Mouse (Mus musculus): Measurements from ENCODE around the gene Rftn1. TPM values are rescaled to one million over a fixed set of nuclear protein-coding genes. Genes with fewer than 3 reads are reported as not detected.

Gene Rftn1
- polyA plus RNA-seq, 1 experiment = 18.6 TPM

GRCm38 (mm10) chr17:50020211-50021001 is 170.1 kb downstream of the Rftn1 start:
- no peak for TF ChIP-seq POLR2A (IDR thresholded peaks at IDR 0.05; ENCODE audit: low read depth, low read length)
- no peak for TF ChIP-seq CTCF (conservative IDR thresholded peaks at IDR 0.05; ENCODE audit: insufficient read depth, insufficient read length, low read depth, low read length)
- Histone ChIP-seq H3K27ac (ENCODE audit: insufficient read depth, low read depth, low read length) (no peak overlapping the region), H3K36me3 (ENCODE audit: control insufficient read depth, insufficient read depth, low read length) (no peaks in the 10 kb centered on the region), H3K4me3 (ENCODE audit: insufficient read depth, low read depth, low read length) (no peak overlapping the region), H3K4me1 (ENCODE audit: control insufficient read depth, insufficient read depth, low read length) (no peaks in the 10 kb centered on the region), H3K27me3 (replicated peaks; ENCODE audit: control insufficient read depth, insufficient read depth, low read length) (no peaks in the 10 kb centered on the region)
- WGBS = 46% methylated on average over 16 of the region's 16 CpGs
- DNase-seq = no peak

GRCm38 (mm10) chr17:50019819-50020210 is 170.7 kb downstream of the Rftn1 start:
- H3K27ac ChIP-seq (ENCODE audit: insufficient read depth, low read depth, low read length) = no peak overlapping the region
- no peaks in the 10 kb centered on the region for H3K27me3 ChIP-seq (replicated peaks; ENCODE audit: control insufficient read depth, insufficient read depth, low read length)
- H3K36me3 ChIP-seq (ENCODE audit: control insufficient read depth, insufficient read depth, low read length) = no peaks in the 10 kb centered on the region
- TF ChIP-seq CTCF (conservative IDR thresholded peaks at IDR 0.05; ENCODE audit: insufficient read depth, insufficient read length, low read depth, low read length) = no peak
- no peak for TF ChIP-seq POLR2A (IDR thresholded peaks at IDR 0.05; ENCODE audit: low read depth, low read length)
- no peaks in the 10 kb centered on the region for H3K4me1 ChIP-seq (ENCODE audit: control insufficient read depth, insufficient read depth, low read length)
- no peak for DNase-seq
- no peak overlapping the region for H3K4me3 ChIP-seq (ENCODE audit: insufficient read depth, low read depth, low read length)
- WGBS = 79% methylated on average over 3 of the region's 3 CpGs

- Histone ChIP-seq H3K27me3 (replicated peaks; ENCODE audit: control insufficient read depth, insufficient read depth, low read length) (no peaks in the 10 kb centered on the region), H3K36me3 (ENCODE audit: control insufficient read depth, insufficient read depth, low read length) (no peaks in the 10 kb centered on the region), H3K4me1 (ENCODE audit: control insufficient read depth, insufficient read depth, low read length) (no peaks in the 10 kb centered on the region), H3K27ac (ENCODE audit: insufficient read depth, low read depth, low read length) (no peak overlapping the region), H3K4me3 (ENCODE audit: insufficient read depth, low read depth, low read length) (no peak overlapping the region)
- 82% methylated on average over 5 of the region's 5 CpGs for WGBS
- no peak for DNase-seq
- no peak for TF ChIP-seq POLR2A (IDR thresholded peaks at IDR 0.05; ENCODE audit: low read depth, low read length)
- TF ChIP-seq CTCF (conservative IDR thresholded peaks at IDR 0.05; ENCODE audit: insufficient read depth, insufficient read length, low read depth, low read length) = no peak
Measured at GRCm38 (mm10) chr17:50019090-50019489, 171.4 kb downstream of the Rftn1 start.

GRCm38 (mm10) chr17:50014708-50015107 is 175.8 kb downstream of the Rftn1 start:
- Histone ChIP-seq H3K27me3 (replicated peaks; ENCODE audit: control insufficient read depth, insufficient read depth, low read length) (no peaks in the 10 kb centered on the region), H3K4me3 (ENCODE audit: insufficient read depth, low read depth, low read length) (no peak overlapping the region), H3K27ac (ENCODE audit: insufficient read depth, low read depth, low read length) (no peak overlapping the region), H3K4me1 (ENCODE audit: control insufficient read depth, insufficient read depth, low read length) (no peaks in the 10 kb centered on the region), H3K36me3 (ENCODE audit: control insufficient read depth, insufficient read depth, low read length) (no peaks in the 10 kb centered on the region)
- WGBS = 50% methylated on average over 9 of the region's 9 CpGs
- no peak for DNase-seq
- no peak for TF ChIP-seq POLR2A (IDR thresholded peaks at IDR 0.05; ENCODE audit: low read depth, low read length)
- TF ChIP-seq CTCF (conservative IDR thresholded peaks at IDR 0.05; ENCODE audit: insufficient read depth, insufficient read length, low read depth, low read length) = no peak

GRCm38 (mm10) chr17:50013848-50014247 is 176.6 kb downstream of the Rftn1 start:
- H3K4me1 ChIP-seq (ENCODE audit: control insufficient read depth, insufficient read depth, low read length) = no peaks in the 10 kb centered on the region
- no peaks in the 10 kb centered on the region for H3K27me3 ChIP-seq (replicated peaks; ENCODE audit: control insufficient read depth, insufficient read depth, low read length)
- H3K27ac ChIP-seq (ENCODE audit: insufficient read depth, low read depth, low read length) = no peak overlapping the region
- H3K4me3 ChIP-seq (ENCODE audit: insufficient read depth, low read depth, low read length) = no peak overlapping the region
- no peaks in the 10 kb centered on the region for H3K36me3 ChIP-seq (ENCODE audit: control insufficient read depth, insufficient read depth, low read length)
- no peak for DNase-seq
- TF ChIP-seq POLR2A (IDR thresholded peaks at IDR 0.05; ENCODE audit: low read depth, low read length) (no peak), CTCF (conservative IDR thresholded peaks at IDR 0.05; ENCODE audit: insufficient read depth, insufficient read length, low read depth, low read length) (no peak)
- 78% methylated on average over 2 of the region's 2 CpGs for WGBS

GRCm38 (mm10) chr17:50010096-50010495 is 180.4 kb downstream of the Rftn1 start:
- H3K4me1 ChIP-seq (ENCODE audit: control insufficient read depth, insufficient read depth, low read length) = no peaks in the 10 kb centered on the region
- H3K4me3 ChIP-seq (ENCODE audit: insufficient read depth, low read depth, low read length) = no peak overlapping the region
- no peak overlapping the region for H3K27ac ChIP-seq (ENCODE audit: insufficient read depth, low read depth, low read length)
- 35% methylated on average over 4 of the region's 4 CpGs for WGBS
- DNase-seq = no peak
- no peaks in the 10 kb centered on the region for H3K36me3 ChIP-seq (ENCODE audit: control insufficient read depth, insufficient read depth, low read length)
- TF ChIP-seq CTCF (conservative IDR thresholded peaks at IDR 0.05; ENCODE audit: insufficient read depth, insufficient read length, low read depth, low read length) (no peak), POLR2A (IDR thresholded peaks at IDR 0.05; ENCODE audit: low read depth, low read length) (no peak)
- no peaks in the 10 kb centered on the region for H3K27me3 ChIP-seq (replicated peaks; ENCODE audit: control insufficient read depth, insufficient read depth, low read length)

- WGBS = 36% methylated on average over 9 of the region's 9 CpGs
- TF ChIP-seq CTCF (conservative IDR thresholded peaks at IDR 0.05; ENCODE audit: insufficient read depth, insufficient read length, low read depth, low read length) = no peak
- TF ChIP-seq POLR2A (IDR thresholded peaks at IDR 0.05; ENCODE audit: low read depth, low read length) = no peak
- DNase-seq = no peak
- Histone ChIP-seq H3K4me1 (ENCODE audit: control insufficient read depth, insufficient read depth, low read length) (no peaks in the 10 kb centered on the region), H3K27me3 (replicated peaks; ENCODE audit: control insufficient read depth, insufficient read depth, low read length) (no peaks in the 10 kb centered on the region), H3K36me3 (ENCODE audit: control insufficient read depth, insufficient read depth, low read length) (no peaks in the 10 kb centered on the region), H3K27ac (ENCODE audit: insufficient read depth, low read depth, low read length) (no peak overlapping the region), H3K4me3 (ENCODE audit: insufficient read depth, low read depth, low read length) (no peak overlapping the region)
Measured at GRCm38 (mm10) chr17:50006721-50007351, 183.6 kb downstream of the Rftn1 start.
